Mouse (Mus musculus) brown adipose tissue, adult 24 weeks (tissue): ENCODE measurements around the gene Celf2. TPM values are rescaled to one million over a fixed set of nuclear protein-coding genes. Genes with fewer than 3 reads are reported as not detected.

Experiments
- H3K27ac ChIP-seq: fragments of 200-500 bp; replicated peaks from 2 replicates; pipeline ENCODE4 v1.5.1; 2012; ENCODE audit warnings: low read depth, mild to moderate bottlenecking, low read length
- H3K4me1 ChIP-seq: fragments of 200-500 bp; 2 replicates; pipeline ENCODE4 v1.6.1; 2012; ENCODE audit warnings: low read length, mixed read lengths; ENCODE audit not compliant: control insufficient read depth, insufficient read depth, insufficient read length
- H3K4me3 ChIP-seq: fragments of 200-500 bp; 2 replicates; pipeline ENCODE4 v1.5.1; 2012; ENCODE audit warnings: low read depth, mild to moderate bottlenecking, low read length, moderate library complexity; ENCODE audit not compliant: insufficient read depth
- polyA plus RNA-seq: library from polyadenylated mRNA; stranded (reverse); fragments of >200 nt; gene quantifications from 2 replicates; pipeline ENCODE4 v1.2.4, GENCODE M21; 2012; ENCODE audit not compliant: missing spikeins, insufficient read depth, insufficient read length

The Celf2 gene
- polyA plus RNA-seq, 1 experiment, result 65.7 TPM

DNA sequence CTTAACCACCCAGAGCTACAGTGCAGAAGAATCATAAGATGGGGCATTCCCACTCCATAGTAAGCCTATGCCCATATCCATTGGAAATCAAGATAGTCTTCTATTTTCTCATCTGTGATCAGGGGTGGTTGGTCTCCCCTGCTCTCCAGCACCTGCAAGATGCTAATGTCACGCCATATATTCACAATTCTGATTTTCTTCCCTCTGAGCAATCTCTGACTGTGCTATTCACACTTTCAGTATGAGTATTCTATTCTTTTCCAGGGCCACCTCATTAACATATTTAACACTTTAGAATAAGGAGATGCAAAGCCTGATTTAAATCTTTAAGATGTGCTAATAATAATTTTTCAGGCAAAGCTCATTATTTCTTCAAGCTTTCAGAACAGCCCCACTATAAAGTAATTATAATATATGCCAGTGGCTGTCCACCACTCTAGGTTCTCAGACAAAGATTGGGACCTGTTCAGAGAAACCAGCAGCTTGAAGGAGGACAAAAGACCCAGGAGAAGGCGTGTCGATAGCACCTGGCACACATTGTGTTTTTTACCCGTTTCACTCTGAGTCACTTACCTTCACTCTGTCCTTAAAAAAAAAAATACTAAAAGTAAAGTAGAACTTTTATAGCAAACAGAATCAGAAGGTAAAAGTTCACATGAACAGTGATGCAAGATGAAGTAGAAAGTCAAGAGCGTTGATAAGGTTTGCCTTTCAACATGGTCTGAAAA is 48.9 kb downstream of the Celf2 start:
- Histone ChIP-seq H3K4me1 (no peaks in the 10 kb centered on the region), H3K4me3 (no peak overlapping the region), H3K27ac (no peak overlapping the region)

DNA sequence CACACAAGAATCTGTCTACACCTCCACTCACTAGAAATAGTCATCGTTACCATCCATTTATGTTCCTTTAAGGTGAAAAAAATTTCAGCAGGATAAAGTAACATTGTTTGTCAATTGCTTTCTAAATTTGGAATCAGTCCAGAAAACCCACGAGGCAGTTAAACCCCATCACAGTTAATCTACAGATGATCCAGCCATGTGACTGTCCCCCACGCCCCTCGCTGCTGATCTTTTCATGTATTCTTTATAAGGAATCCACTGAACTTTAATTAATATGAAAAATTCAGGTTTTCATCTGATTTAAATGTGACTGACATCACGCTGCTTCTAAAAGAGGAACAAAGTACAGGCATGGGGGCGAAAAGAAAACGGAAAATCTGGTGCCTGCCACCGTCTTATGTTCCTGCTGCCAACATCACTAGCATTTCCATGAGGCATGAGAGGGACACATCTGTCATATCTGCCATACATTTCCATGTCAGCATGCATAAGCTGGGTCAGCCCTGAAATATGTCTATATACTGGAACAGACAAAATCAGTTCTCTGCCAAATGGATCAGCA is 70.6 kb downstream of the Celf2 start:
- Histone ChIP-seq H3K4me3 (no peak overlapping the region), H3K4me1 (no peaks in the 10 kb centered on the region), H3K27ac (no peak overlapping the region)

DNA sequence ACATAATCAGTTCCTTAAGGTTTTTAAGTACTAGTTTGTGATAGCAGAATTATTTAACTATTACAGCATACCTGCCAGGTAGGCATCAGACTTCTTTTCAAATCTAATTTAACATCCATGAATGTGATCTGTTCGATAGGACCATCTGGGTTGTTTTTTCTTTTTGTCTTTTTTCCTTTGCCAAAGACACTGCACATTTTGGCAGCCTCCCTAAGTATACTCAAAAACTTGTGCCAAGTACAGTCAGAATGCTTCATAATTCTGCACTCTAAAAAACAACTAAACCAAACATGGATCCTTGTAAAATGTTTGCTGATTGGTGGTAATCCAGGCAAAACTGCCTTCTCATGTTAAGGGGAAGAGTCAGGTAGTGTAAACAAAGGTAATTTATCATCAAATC is 82.9 kb downstream of the Celf2 start:
- H3K27ac ChIP-seq, result no peak overlapping the region
- H3K4me3 ChIP-seq, result no peak overlapping the region
- H3K4me1 ChIP-seq, result no peaks in the 10 kb centered on the region

DNA sequence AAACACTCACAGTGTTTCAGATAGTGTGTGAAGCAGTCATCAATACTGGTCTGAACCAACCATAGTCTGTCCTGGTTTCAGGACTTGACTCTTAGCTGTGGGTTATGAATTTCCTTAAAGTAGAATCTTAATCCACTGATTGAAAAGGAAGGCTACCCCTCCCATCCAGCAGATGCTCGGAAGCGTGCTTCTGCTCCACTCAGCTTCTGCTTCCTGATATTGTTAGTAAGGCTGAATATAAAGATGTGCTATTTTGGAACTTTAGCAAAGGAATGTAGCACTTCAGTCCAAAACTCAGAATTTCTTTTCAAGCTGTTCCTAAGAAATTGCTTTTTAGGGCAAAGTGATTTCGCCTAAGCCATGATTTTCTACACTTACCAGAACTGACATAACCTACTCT is 108.8 kb downstream of the Celf2 start:
- no peak overlapping the region for H3K4me3 ChIP-seq
- no peaks in the 10 kb centered on the region for H3K4me1 ChIP-seq
- no peak overlapping the region for H3K27ac ChIP-seq

DNA sequence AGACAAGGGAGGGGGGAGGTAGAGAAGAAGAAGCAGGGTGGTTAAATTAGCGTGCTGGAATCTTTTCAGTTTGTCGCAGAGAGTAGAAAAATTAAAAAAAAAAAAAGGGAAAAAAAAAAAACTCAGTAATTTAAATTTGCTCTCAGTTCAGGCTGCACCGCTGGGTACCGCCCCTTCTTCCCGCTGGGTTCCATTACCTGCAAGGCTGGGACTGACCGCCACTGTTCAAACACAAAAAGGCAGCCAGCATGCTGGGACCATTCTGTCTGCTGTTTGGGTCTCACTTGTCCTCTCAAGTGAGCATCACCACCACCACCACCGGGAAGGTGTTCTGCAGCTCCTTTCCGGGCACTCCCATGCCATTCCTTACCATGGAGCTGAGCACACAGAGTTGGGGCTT is 113.4 kb downstream of the Celf2 start:
- H3K27ac ChIP-seq, result no peak overlapping the region
- no peak overlapping the region for H3K4me3 ChIP-seq
- H3K4me1 ChIP-seq, result no peaks in the 10 kb centered on the region

DNA sequence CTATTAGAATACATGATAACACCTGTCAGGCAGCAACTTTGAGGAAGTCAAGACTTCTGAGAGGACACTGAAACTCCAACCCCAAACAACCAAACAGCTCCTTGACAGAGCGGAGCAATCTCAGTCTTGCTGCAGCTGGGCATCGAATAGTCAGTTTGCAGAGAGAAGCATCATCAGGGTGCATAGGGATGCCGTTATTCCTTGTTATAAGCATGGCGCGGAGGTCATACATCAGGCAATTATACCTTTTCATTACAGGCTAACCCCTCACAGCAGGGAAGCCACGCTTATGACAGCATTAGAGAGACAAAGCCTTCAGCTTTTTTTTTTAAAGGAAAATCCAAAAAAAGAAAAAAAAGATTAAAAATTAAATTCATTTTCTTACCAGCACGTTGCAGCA is 113.9 kb downstream of the Celf2 start:
- no peaks in the 10 kb centered on the region for H3K4me1 ChIP-seq
- no peak overlapping the region for H3K4me3 ChIP-seq
- no peak overlapping the region for H3K27ac ChIP-seq

DNA sequence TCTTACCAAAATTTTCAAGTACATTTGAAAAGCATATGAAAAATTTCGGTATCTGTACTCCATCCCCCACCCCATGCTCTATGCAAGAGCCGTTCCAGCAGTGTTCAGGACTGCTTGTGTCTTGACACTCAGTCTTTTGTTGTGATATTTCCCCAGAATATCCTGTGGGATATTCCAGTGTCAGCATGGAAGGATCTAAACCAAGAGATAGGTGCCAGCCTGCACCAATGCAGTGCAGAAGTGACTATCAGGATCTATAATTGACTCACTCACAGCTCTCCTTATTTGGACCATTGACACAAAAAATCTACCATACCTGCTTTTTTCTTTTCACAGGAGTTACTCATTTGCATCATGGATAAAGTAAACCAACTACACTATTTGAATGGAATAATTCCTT is 116.9 kb downstream of the Celf2 start:
- Histone ChIP-seq H3K4me1 (no peaks in the 10 kb centered on the region), H3K27ac (no peak overlapping the region), H3K4me3 (no peak overlapping the region)

DNA sequence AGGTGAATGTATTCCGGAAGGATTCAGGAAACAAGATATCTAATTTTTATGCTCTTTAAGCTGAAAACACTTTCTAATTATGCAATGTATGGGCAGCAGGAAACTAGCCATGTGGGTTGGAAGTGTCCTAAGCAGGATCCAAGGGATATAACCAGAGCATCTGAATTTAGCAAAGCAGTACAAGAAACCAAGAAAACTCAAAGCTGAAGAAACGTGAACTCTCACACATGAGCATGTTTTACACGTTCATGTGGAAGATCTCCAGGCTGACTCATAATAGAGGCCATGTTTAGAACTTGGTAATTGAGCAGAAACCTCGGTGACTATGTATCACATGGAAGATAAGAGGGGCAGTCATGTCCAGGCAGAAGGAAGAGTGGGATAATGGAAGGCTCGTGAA is 120.1 kb downstream of the Celf2 start:
- no peak overlapping the region for H3K4me3 ChIP-seq
- no peaks in the 10 kb centered on the region for H3K4me1 ChIP-seq
- H3K27ac ChIP-seq, result no peak overlapping the region

DNA sequence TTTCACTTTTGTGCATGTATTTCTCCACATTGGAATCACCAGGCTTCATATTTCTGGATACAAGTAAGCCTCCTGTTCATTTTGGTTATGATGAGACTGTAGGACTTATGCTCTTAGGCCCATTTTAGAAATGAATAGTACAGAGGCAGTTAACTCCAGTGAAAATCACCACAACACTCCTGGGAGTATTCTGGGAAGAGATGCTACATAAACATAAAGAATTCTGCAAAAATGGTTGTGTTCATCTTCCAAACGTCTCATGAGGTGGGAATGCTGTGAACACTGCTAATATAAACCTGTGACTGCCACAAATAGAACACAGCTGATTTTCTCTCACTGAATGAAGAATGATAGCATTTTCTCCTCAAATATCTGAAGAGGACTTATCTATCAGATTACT is 130.6 kb downstream of the Celf2 start:
- Histone ChIP-seq H3K4me3 (no peak overlapping the region), H3K27ac (no peak overlapping the region), H3K4me1 (no peaks in the 10 kb centered on the region)

DNA sequence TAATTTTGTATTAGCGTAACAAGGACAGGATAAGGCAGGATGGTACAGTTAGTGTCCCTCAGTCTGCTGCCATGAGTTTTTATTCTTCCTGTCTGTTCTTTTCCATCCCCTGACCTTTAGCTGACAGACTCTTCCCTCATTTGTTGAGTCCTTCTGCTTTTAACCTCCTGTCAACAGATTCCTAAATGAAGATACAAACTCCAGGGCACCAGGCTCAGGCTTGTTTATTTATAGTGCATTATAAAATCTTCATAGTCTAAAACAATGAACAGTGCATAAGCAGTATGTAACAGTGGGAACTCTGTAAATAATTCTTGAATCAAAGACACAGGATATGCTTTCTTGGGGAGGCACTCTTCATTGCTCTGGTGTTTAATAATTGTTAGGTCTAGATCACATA is 131.5 kb downstream of the Celf2 start:
- H3K4me1 ChIP-seq, result no peaks in the 10 kb centered on the region
- H3K4me3 ChIP-seq, result no peak overlapping the region
- no peak overlapping the region for H3K27ac ChIP-seq

DNA sequence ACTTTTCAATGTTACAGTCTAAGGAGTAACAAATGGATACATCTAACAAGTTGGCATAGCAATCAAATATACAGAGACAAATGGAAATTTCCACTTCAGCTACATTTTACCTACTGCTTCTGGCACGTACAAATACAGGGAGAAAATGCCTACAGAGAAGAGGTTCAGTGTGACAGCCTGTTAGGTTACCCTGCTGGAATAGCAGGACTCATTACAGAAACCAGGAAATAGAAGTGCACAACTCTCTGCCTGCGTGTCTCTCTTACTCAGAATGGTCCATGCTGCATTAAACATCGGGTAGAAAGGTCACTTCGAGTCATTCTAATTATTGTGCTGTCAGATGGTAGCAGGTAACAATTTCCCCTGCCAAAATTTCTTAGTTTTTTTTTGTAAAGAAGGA is 141.6 kb downstream of the Celf2 start:
- Histone ChIP-seq H3K27ac (no peak overlapping the region), H3K4me1 (no peaks in the 10 kb centered on the region), H3K4me3 (no peak overlapping the region)

DNA sequence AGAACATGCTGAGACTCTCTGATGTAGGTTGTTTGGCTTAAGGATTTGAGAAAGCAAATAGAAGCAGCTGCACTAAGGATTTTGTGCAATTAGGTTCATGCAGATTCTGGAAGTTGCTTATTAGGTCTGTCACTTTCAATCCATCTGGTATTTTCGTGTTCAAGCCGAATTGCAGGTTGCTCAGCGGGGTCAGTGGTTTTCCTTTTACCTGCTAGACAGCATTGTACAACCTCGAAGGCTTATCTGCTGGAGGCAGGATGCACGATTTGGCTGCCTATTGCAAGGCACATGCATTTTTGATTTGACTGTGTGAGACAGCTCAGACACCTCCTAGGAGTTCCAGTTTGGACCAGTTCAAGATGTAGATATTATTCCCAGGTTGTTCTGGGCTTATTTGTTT is 149.8 kb downstream of the Celf2 start:
- H3K4me3 ChIP-seq, result no peak overlapping the region
- H3K27ac ChIP-seq, result no peak overlapping the region
- no peaks in the 10 kb centered on the region for H3K4me1 ChIP-seq

DNA sequence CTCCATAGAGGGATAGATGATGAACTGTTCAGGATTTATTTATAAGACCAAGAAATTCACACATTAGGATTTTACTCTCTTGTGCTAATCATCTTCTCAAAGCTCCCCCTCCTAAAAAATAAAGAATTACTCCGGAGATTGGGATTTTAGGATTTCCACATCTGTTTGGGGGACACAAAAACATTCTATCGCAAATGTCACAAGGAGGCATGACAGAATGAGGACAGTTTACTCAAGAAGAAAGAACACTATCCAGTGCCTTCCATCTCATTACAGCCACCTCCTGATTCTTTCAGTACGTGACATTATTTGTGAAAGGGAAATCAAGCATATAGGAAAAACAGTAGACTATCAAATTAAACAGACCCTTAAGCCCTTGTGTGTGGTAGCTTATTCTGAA is 150.5 kb downstream of the Celf2 start:
- Histone ChIP-seq H3K27ac (no peak overlapping the region), H3K4me1 (no peaks in the 10 kb centered on the region), H3K4me3 (no peak overlapping the region)

DNA sequence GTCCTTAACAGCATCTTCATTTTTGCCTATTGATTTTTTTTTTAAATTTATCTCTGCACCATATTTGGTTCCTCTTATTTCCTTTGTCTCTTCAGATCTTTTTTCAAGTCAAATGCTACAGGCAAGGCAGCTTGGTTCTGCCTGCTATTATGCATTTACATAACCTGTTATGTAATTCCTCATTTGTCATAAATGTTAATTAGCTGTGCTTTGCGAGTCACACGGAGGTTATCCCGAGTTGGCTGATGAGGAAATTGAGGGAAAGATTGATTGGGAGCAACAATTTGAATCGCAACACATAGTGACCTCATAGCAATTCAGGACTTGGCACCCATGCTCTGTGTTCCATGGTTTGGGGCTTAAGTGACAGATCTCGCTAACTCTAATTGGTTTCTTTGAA is 158.1 kb downstream of the Celf2 start:
- Histone ChIP-seq H3K27ac (no peak overlapping the region), H3K4me3 (no peak overlapping the region), H3K4me1 (no peaks in the 10 kb centered on the region)

DNA sequence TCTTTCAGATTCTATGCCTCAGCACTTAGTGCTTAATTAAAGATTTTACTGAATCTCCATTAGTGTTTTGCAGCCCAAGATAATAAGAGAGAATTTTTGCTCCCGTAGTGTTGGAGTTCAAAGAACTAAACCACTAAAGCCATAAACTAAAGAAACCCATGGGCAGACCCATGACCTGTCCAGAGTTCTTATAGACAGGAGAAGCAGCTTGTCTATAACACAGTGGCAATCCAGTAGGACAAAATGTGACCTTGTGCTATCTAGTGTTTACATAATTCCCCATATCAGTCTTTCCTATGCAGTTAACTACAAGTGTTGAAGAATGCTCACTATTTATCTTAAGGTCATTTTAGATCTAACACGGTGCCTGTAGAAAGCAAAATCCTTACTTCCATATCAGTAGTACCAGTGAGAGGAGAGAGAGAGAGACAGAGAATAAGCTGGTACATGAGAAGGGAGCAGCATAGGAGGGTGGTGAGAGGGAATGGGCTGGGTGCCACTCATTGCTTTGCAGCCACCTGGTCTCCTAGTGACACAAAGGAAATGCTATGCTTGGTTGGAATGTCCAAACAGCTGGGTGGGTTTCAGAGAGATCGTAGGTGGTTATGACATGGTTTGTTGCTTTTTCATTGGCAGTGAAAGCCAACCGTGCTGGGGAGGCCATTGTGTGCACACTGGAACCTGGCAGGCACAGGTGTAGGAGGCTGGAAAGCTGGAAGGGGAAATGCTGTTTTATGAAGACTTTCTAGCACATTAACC is 162.5 kb downstream of the Celf2 start:
- no peak overlapping the region for H3K27ac ChIP-seq
- H3K4me1 ChIP-seq, result no peaks in the 10 kb centered on the region
- H3K4me3 ChIP-seq, result no peak overlapping the region

DNA sequence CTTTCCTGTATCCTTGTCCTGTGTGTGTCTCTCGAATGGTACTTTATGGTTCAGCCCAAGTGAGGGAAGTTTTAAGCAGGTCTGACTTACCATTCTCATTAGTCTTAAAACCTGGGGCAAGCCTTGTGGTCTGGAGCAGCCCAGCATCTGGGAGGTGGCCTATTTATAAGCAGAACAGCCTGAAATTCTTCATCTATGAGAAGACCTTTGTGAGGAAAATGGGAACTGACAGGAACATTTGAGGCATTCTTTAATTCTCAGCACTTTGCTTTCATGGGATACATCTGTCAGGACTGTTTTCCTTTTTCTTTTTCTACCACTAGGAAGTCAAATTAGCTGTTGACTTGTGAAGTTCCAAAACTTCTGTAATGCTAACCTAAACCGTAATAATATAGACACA is 164.4 kb downstream of the Celf2 start:
- Histone ChIP-seq H3K4me3 (no peak overlapping the region), H3K27ac (no peak overlapping the region), H3K4me1 (no peaks in the 10 kb centered on the region)
